Mouse (Mus musculus) CH12.LX (cell line): ENCODE measurements around the gene Mtif2. TPM values are rescaled to one million over a fixed set of nuclear protein-coding genes. Genes with fewer than 3 reads are reported as not detected.

ENCODE experiments used
- DNase-seq: peaks from one replicate; pipeline ENCODE4 v3.0.0-alpha.2; 2013; ENCODE audit errors: extremely low read depth
- H3K27ac ChIP-seq: 2 replicates; pipeline ENCODE4 v1.5.1; 2012; ENCODE audit warnings: low read depth, mild to moderate bottlenecking, control low read depth, moderate library complexity; ENCODE audit not compliant: insufficient read depth
- H3K27me3 ChIP-seq: replicated peaks from 2 replicates; pipeline ENCODE3; 2012; ENCODE audit warnings: inconsistent platforms
- H3K36me3 ChIP-seq, 2 experiments: replicated peaks in 1 of 2; 2 replicates each; pipeline versions ENCODE3 to v1.6.1; 2012; ENCODE audit warnings: inconsistent platforms in 1 of 2, low read length in 1 of 2, mild to moderate bottlenecking in 1 of 2, mixed read lengths in 1 of 2, moderate library complexity in 1 of 2; ENCODE audit not compliant: control insufficient read depth in 1 of 2, insufficient read depth in 1 of 2
- H3K4me1 ChIP-seq, 2 experiments: 2 replicates each; pipeline ENCODE4 v1.6.1; 2012; ENCODE audit warnings: inconsistent platforms in 1 of 2, moderate library complexity in 1 of 2; ENCODE audit not compliant: insufficient read depth in 2 of 2, control insufficient read depth in 1 of 2
- H3K4me2 ChIP-seq: 2 replicates; pipeline ENCODE4 v1.6.1; 2012; ENCODE audit warnings: low read depth, mild to moderate bottlenecking, control low read depth; ENCODE audit not compliant: poor library complexity, insufficient read depth, severe bottlenecking
- H3K4me3 ChIP-seq, 3 experiments: fragments of 150-350 bp in 1 of 3; sonication (generic) in 1 of 3; replicated peaks in 1 of 3; 2 replicates each; pipeline versions ENCODE3 to v1.5.1; 2011 to 2012; ENCODE audit warnings: low read depth in 2 of 3, low read length in 2 of 3, mild to moderate bottlenecking in 2 of 3, moderate library complexity in 2 of 3, control low read depth in 1 of 3, improper control_type of control experiment in 1 of 3, inconsistent platforms in 1 of 3, mixed read lengths in 1 of 3; ENCODE audit not compliant: poor library complexity in 1 of 3
- H3K79me2 ChIP-seq: replicated peaks from 2 replicates; pipeline ENCODE4 v1.6.1; 2012; ENCODE audit warnings: mild to moderate bottlenecking, moderate library complexity; ENCODE audit not compliant: control insufficient read depth, poor library complexity, insufficient read depth, severe bottlenecking; ENCODE audit errors: extremely low read depth
- H3K9ac ChIP-seq: 2 replicates; pipeline ENCODE4 v1.6.1; 2012; ENCODE audit warnings: low read depth, mild to moderate bottlenecking, control low read depth, moderate library complexity; ENCODE audit not compliant: insufficient read depth
- H3K9me3 ChIP-seq: replicated peaks from 2 replicates; pipeline ENCODE3; 2012; ENCODE audit warnings: low read length, inconsistent platforms, mixed read lengths
- CHD2 ChIP-seq: IDR thresholded peaks from 2 replicates; pipeline ENCODE4 v1.6.1; 2011; ENCODE audit warnings: low read length, improper control_type of control experiment
- CTCF ChIP-seq, 2 experiments: IDR thresholded peaks in 1 of 2; conservative IDR thresholded peaks in 1 of 2; 2 replicates each; pipeline ENCODE4 v1.5.1; 2011 to 2012; ENCODE audit warnings: low read depth in 2 of 2, low read length in 2 of 2, improper control_type of control experiment in 1 of 2, inconsistent platforms in 1 of 2, mild to moderate bottlenecking in 1 of 2, moderate library complexity in 1 of 2
- ELF1 ChIP-seq: IDR thresholded peaks from 2 replicates; pipeline ENCODE4 v1.6.1; 2014; ENCODE audit warnings: low read depth, mild to moderate bottlenecking, inconsistent platforms, low read length, improper control_type of control experiment
- IRF4 ChIP-seq: IDR thresholded peaks from 2 replicates; pipeline ENCODE4 v1.6.1; 2014; ENCODE audit warnings: low read depth, mild to moderate bottlenecking, inconsistent platforms, low read length, improper control_type of control experiment
- MAFK ChIP-seq: IDR thresholded peaks from 2 replicates; pipeline ENCODE4 v1.6.1; 2011; ENCODE audit warnings: low read length, improper control_type of control experiment; ENCODE audit not compliant: insufficient replicate concordance
- MYC ChIP-seq: IDR thresholded peaks from 2 replicates; pipeline ENCODE4 v1.6.1; 2011; ENCODE audit warnings: low read depth, mild to moderate bottlenecking, improper control_type of control experiment, low read length
- NELFE ChIP-seq: IDR thresholded peaks from 2 replicates; pipeline ENCODE4 v1.6.1; 2011; ENCODE audit warnings: low read depth, low read length, improper control_type of control experiment
- POLR2AphosphoS2 ChIP-seq: IDR thresholded peaks from 2 replicates; pipeline ENCODE4 v1.6.1; 2011; ENCODE audit warnings: low read depth, low read length, improper control_type of control experiment
- RAD21 ChIP-seq: IDR thresholded peaks from 2 replicates; pipeline ENCODE4 v1.6.1; 2011; ENCODE audit warnings: low read depth, mild to moderate bottlenecking, low read length, improper control_type of control experiment, moderate library complexity
- SIN3A ChIP-seq: IDR thresholded peaks from 2 replicates; pipeline ENCODE4 v1.6.1; 2012; ENCODE audit warnings: low read length, improper control_type of control experiment, inconsistent platforms
- SMC3 ChIP-seq: IDR thresholded peaks from 2 replicates; pipeline ENCODE4 v1.6.1; 2011; ENCODE audit warnings: low read depth, low read length, improper control_type of control experiment
- UBTF ChIP-seq: IDR thresholded peaks from 2 replicates; pipeline ENCODE4 v1.6.1; 2012; ENCODE audit warnings: low read depth, mild to moderate bottlenecking, inconsistent platforms, low read length, improper control_type of control experiment, moderate library complexity
- USF1 ChIP-seq: IDR thresholded peaks from 2 replicates; pipeline ENCODE4 v1.6.1; 2014; ENCODE audit warnings: low read depth, mild to moderate bottlenecking, inconsistent platforms, low read length, improper control_type of control experiment
- ZC3H11A ChIP-seq: IDR thresholded peaks from 2 replicates; pipeline ENCODE4 v1.6.1; 2012; ENCODE audit warnings: low read depth, mild to moderate bottlenecking, inconsistent platforms, low read length, improper control_type of control experiment
- ZKSCAN1 ChIP-seq: IDR thresholded peaks from 2 replicates; pipeline ENCODE4 v1.6.1; 2012; ENCODE audit warnings: low read depth, inconsistent platforms, low read length, improper control_type of control experiment, borderline replicate concordance
- dilution Hi-C: fragments of 300-500 bp; cut with MboI; formaldehyde crosslinking; loops from 2 replicates; pipeline ENCODE4 v1.14.3; 2020; ENCODE audit warnings: low sequenced_read_pairs; ENCODE audit not compliant: extremely low pct_unique_long_range_greater_than_20kb, extremely low pct_ligation_motif_present
- in situ Hi-C: fragments of 300-500 bp; cut with MboI; formaldehyde crosslinking; loops from 3 replicates; pipeline ENCODE4 v1.14.3; 2019; ENCODE audit warnings: low sequenced_read_pairs, low pct_ligation_motif_present, low pct_unique_long_range_greater_than_20kb, mixed read lengths
- polyA plus RNA-seq: library from polyadenylated mRNA; unstranded; fragments of >175 nt; gene quantifications from 2 replicates; pipeline ENCODE4 v1.2.1, GENCODE M21; 2012; ENCODE audit warnings: low read depth; ENCODE audit not compliant: insufficient read length
- total RNA-seq, 2 experiments: library from RNA; depleted of rRNA; stranded (reverse); fragments of 300-350 nt in 1 of 2; fragments of >200 nt in 1 of 2; gene quantifications; 2 replicates each; pipeline ENCODE4 v1.2.3; 2012 to 2014

Gene Mtif2
- total and polyA plus RNA-seq, 3 experiments: 38.3 to 68.9 (median 41.7) TPM

DNA sequence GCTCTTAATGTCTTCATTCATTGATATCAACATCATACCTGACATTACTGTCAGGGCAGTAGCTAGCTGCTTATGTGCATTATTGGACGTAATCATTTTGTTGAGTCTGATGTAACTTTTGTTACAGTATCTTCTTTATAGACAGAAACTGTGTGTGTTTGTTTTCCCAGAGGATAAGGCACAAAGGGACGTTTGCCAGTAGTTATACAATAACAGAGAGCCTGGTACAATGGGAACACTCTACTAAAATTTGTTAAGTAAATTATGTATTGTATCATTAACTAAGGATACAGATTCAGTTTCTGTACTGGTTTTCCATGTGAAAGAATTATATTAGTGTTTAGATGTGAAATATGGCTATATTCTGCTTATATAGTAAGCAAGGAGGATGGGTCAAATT lies 46.4 kb downstream of the Mtif2 start:
- Histone ChIP-seq H3K27me3 (no peaks in the 10 kb centered on the region), H3K79me2 (no peaks in the 10 kb centered on the region; the same call in 1 of the 2 replicates), H3K9ac (no peak overlapping the region), H3K36me3 (peaks cover 0 to 32% of the 10 kb centered on the region in 2 experiments), H3K4me1 (peaks cover 0 to 4% of the 10 kb centered on the region in 2 experiments; a peak in 1 of 4 replicates), H3K4me2 (no peak overlapping the region), H3K27ac (no peak overlapping the region), H3K4me3 (no peak overlapping the region), H3K9me3 (no peaks in the 10 kb centered on the region)
- in situ Hi-C loops (loop anchor here (10.0 kb wide), 1 partner anchor 52 kb away; no protein-coding TSS in a partner anchor), dilution Hi-C loops (no loop called here)
- TF ChIP-seq SMC3 (no peak), ELF1 (no peak), IRF4 (no peak), CHD2 (no peak), USF1 (no peak), RAD21 (no peak)
- no peak for DNase-seq

DNA sequence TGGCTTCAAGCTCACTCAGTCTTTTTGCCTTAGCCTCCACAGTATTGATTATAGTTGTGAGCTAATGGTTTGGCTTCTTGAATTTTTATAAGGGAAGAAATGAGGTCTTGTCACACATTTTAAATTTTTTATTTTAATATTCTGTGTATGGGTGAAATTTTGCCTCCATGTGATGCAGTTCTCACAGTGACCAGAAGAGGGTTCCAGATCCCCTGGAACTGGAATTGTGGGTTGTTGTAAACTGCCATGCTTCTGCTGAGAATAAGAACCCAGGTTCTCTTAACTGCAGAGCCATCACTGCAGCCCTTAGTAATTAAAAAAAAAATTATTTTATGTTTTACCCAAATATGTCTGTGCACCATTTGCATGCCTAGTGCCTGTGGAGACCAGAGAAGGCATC lies 53.4 kb downstream of the Mtif2 start:
- Histone ChIP-seq H3K9ac (no peak overlapping the region), H3K4me2 (no peak overlapping the region), H3K36me3 (peaks cover 0 to 17% of the 10 kb centered on the region in 2 experiments), H3K4me3 (no peak overlapping the region), H3K27me3 (no peaks in the 10 kb centered on the region), H3K9me3 (peaks cover 6% of the 10 kb centered on the region), H3K27ac (no peak overlapping the region), H3K79me2 (no peaks in the 10 kb centered on the region), H3K4me1 (no peaks in the 10 kb centered on the region)
- DNase-seq: peak; percentile 40
- in situ Hi-C loops: loop anchor here (10.0 kb wide), 1 partner anchor 45 kb away; no protein-coding TSS in a partner anchor
- TF ChIP-seq SIN3A: no peak
- TF ChIP-seq UBTF: no peak
- no peak for TF ChIP-seq NELFE
- TF ChIP-seq MAFK: no peak
- peak; percentile 78 for TF ChIP-seq RAD21
- peak; percentile 77 for TF ChIP-seq SMC3
- no peak for TF ChIP-seq POLR2AphosphoS2
- TF ChIP-seq ZC3H11A: peak; percentile 7; the same call in 1 of the 2 replicates
- TF ChIP-seq MYC: peak; percentile 53; the same call in 1 of the 2 replicates
- TF ChIP-seq ZKSCAN1: no peak
- TF ChIP-seq CTCF (conservative IDR thresholded peaks at IDR 0.05 in 1 of 2, IDR thresholded peaks at IDR 0.05 in 1 of 2; ENCODE audit: low read depth in 2 of 2, low read length in 2 of 2): peak in 1 of 2 experiments; percentile 81; a peak in 3 of 4 replicates
- dilution Hi-C loops: no loop called here

Other genes starting within 250 kb of the Mtif2 start
- gene Ccdc88a, start 152.8 kb upstream of the Mtif2 start, total RNA-seq (2012; rRNA removed): 13.5 and 13.7 TPM in 2 replicates
- 15.2 and 16.8 TPM in 2 replicates for gene Ccdc88a, start 152.8 kb upstream of the Mtif2 start, total RNA-seq (2014; rRNA removed)
- gene Ccdc88a, start 152.8 kb upstream of the Mtif2 start, polyA plus RNA-seq: 21.9 and 26.1 TPM in 2 replicates
- 23.8 and 30.9 TPM in 2 replicates for gene Prorsd1, start 11.4 kb upstream of the Mtif2 start, total RNA-seq (2012; rRNA removed)
- 63.9 and 75.7 TPM in 2 replicates for gene Prorsd1, start 11.4 kb upstream of the Mtif2 start, total RNA-seq (2014; rRNA removed)
- gene Prorsd1, start 11.4 kb upstream of the Mtif2 start, polyA plus RNA-seq: 38.4 and 42.4 TPM in 2 replicates
- 2.6 and 3.9 TPM in 2 replicates for gene Clhc1, start 21.5 kb downstream of the Mtif2 start, total RNA-seq (2012; rRNA removed)
- 6.5 and 7.4 TPM in 2 replicates for gene Clhc1, start 21.5 kb downstream of the Mtif2 start, total RNA-seq (2014; rRNA removed)
- 6.1 and 6.3 TPM in 2 replicates for gene Clhc1, start 21.5 kb downstream of the Mtif2 start, polyA plus RNA-seq
- gene Rps27a, start 21.7 kb downstream of the Mtif2 start, total RNA-seq (2012; rRNA removed): 2,653 and 2,733 TPM in 2 replicates
- gene Rps27a, start 21.7 kb downstream of the Mtif2 start, total RNA-seq (2014; rRNA removed): 3,767 and 3,966 TPM in 2 replicates
- gene Rps27a, start 21.7 kb downstream of the Mtif2 start, polyA plus RNA-seq: 2,447 and 2,619 TPM in 2 replicates
- 95.8 and 106 TPM in 2 replicates for gene Rtn4, start 166.5 kb downstream of the Mtif2 start, total RNA-seq (2012; rRNA removed)
- gene Rtn4, start 166.5 kb downstream of the Mtif2 start, total RNA-seq (2014; rRNA removed): 168 and 182 TPM in 2 replicates
- gene Rtn4, start 166.5 kb downstream of the Mtif2 start, polyA plus RNA-seq: 210 and 224 TPM in 2 replicates